Mouse (Mus musculus): Measurements from ENCODE around the gene Kdm2b.

DNA sequence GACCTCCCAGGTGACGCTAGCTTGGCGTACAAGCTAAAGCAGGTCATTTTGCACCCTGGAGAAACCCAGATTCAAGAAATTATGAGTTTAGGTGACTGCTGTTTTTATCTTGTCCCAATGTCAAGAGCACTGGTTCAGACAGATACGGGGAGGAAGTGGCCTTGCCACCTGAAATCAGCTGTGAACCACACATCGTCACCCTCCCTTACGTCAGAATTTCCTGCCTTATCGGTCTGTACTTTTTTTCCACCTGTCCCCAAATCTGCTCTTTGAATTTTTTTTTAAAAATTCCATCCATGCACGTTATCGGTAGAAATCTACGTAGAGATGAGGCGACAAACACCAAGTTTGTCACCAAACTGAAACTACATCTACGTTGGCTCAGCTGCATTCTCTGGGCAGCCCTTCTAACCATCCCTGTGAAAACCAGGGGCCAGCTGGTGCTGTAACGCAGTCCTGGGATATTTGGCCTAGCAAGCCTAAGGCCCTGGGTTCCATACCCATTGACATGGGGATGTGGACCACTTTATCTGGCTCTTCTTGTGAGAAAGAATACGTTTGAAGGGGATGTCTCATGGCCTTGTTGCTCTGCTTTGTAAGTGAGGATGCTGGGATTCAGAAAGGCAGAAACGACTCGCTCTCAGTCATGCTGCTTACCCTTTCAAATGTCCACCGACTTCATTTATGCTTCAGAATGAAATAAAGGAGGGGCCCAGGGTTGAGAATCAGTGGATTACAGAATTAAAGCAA is 963 bp upstream of the Kdm2b start:
- TF ChIP-seq FLI1 (IDR thresholded peaks at IDR 0.05; ENCODE audit: low read length) (no peak), GATA1 (IDR thresholded peaks at IDR 0.05; ENCODE audit: borderline replicate concordance, low read length) (no peak)

All from megakaryocyte, embryonic 14.5 days (primary cell).